Mouse (Mus musculus) ES-CJ7 (cell line): ENCODE data around the gene Rbmy.
"Not testable (repeated sequence)": the region's sequence is repeated elsewhere in the genome, so short reads cannot be mapped to it uniquely, and the experiment has no call there.

ENCODE experiments used
- DNase-seq: peaks from one replicate; pipeline ENCODE4 v3.0.0; 2011; ENCODE audit warnings: low read depth, low spot score

Gene Rbmy

GRCm38 (mm10) chrY:2830380-2830779 lies at the start of gene Rbmy, which contains the start of gene Gm10256:
TSS of gene Rbmy (plus strand) at chrY:2830680.
TSS of gene Gm10256 (plus strand) at chrY:2830699.
- not testable (repeated sequence) for DNase-seq

- DNase-seq = not testable (repeated sequence)
Observed at GRCm38 (mm10) chrY:2796105-2796504, 34.4 kb upstream of the Rbmy start, which contains the start of gene Gm4064. TSS of gene Gm4064 (minus strand) at chrY:2796205.
